Mouse (Mus musculus) thymus, adult 2 months (tissue): ENCODE data around the gene Casp8ap2.

Experiments
- CTCF ChIP-seq: fragments of 200-500 bp; IDR thresholded peaks from 2 replicates; pipeline ENCODE4 v1.5.1; 2012; ENCODE audit warnings: mild to moderate bottlenecking, control low read depth, low read length, moderate library complexity, borderline replicate concordance; ENCODE audit not compliant: control insufficient read depth, poor library complexity, insufficient read depth; ENCODE audit errors: extremely low read depth
- POLR2A ChIP-seq: fragments of 200-500 bp; IDR thresholded peaks from 2 replicates; pipeline ENCODE4 v1.6.1; 2012; ENCODE audit warnings: mild to moderate bottlenecking, low read length, control low read depth, moderate library complexity; ENCODE audit not compliant: control insufficient read depth, poor library complexity, insufficient read depth; ENCODE audit errors: extremely low read depth

DNA sequence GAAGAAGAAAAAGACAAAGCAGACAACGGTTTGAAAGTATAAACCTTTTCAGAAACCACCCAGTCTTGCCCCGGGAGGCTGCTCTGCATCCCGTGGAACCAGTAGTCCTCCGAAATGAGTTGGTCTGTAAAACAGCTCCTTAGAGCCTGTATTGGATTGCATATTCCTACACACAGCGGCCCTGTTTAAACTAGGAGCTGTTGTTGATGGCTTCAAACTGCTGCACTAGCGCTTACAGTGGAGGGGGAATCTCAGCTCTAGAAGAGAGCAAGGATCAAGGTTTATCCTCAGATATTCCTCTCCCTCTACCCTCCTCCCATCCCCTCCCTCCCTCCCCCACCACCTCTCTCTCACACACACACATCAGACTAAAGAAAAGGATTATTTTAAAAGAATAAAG lies 31.1 kb upstream of the Casp8ap2 start:
- TF ChIP-seq CTCF (no peak), POLR2A (no peak)
